Mouse (Mus musculus) liver, embryonic 13.5 days (tissue): ENCODE measurements around the gene Tlr6. TPM values are rescaled to one million over a fixed set of nuclear protein-coding genes. Genes with fewer than 3 reads are reported as not detected.

Source experiments
- ATAC-seq: fragments of 200-750 bp; cut with Nextera tagmentation; 2 replicates; pipeline ENCODE4 v1.8.0; 2017; ENCODE audit warnings: low read depth, mild to moderate bottlenecking, moderate number of reproducible peaks, moderate library complexity
- DNase-seq: peaks from one replicate; pipeline ENCODE4 v3.0.0; 2022
- H3K27ac ChIP-seq: fragments of 300-500 bp; sonication (generic); 2 replicates; pipeline ENCODE4 v1.5.1; 2015; ENCODE audit warnings: moderate library complexity, mild to moderate bottlenecking, inconsistent platforms
- H3K27me3 ChIP-seq: fragments of 300-500 bp; sonication (generic); 2 replicates; pipeline ENCODE4 v1.6.1; 2015; ENCODE audit warnings: mild to moderate bottlenecking, inconsistent platforms
- H3K36me3 ChIP-seq: fragments of 300-500 bp; sonication (generic); 2 replicates; pipeline ENCODE4 v1.6.1; 2015; ENCODE audit warnings: mild to moderate bottlenecking, inconsistent platforms
- H3K4me1 ChIP-seq: fragments of 300-500 bp; sonication (generic); replicated peaks from 2 replicates; pipeline ENCODE4 v1.6.1; 2015; ENCODE audit warnings: inconsistent platforms
- H3K4me2 ChIP-seq: fragments of 300-500 bp; sonication (generic); 2 replicates; pipeline ENCODE4 v1.6.1; 2015; ENCODE audit warnings: inconsistent platforms, mild to moderate bottlenecking, moderate library complexity
- H3K4me3 ChIP-seq: fragments of 300-500 bp; sonication (generic); replicated peaks from 2 replicates; pipeline ENCODE4 v1.5.1; 2015; ENCODE audit warnings: mild to moderate bottlenecking, inconsistent platforms
- H3K9ac ChIP-seq: fragments of 300-500 bp; sonication (generic); 2 replicates; pipeline ENCODE4 v1.6.1; 2015; ENCODE audit warnings: mild to moderate bottlenecking, inconsistent platforms
- H3K9me3 ChIP-seq: fragments of 300-500 bp; sonication (generic); replicated peaks from 2 replicates; pipeline ENCODE4 v1.6.1; 2016; ENCODE audit warnings: inconsistent platforms
- WGBS: fragments of 180-500 bp; shearing (Covaris S2); methylation state at CpG from one replicate; pipeline ENCODE4 v1.1.7; 2015; ENCODE audit not compliant: insufficient replicate concordance; 5-methylcytosine and 5-hydroxymethylcytosine counted together
- polyA plus RNA-seq: library from polyadenylated mRNA; unstranded; fragments of >200 nt; fragmentation: Nextera tagmentation; extraction: Ambion mirVana; gene quantifications from 2 replicates; pipeline ENCODE4 v1.2.1, GENCODE M21; 2015

The Tlr6 gene
- 0.37 and 0.40 TPM in 2 replicates for polyA plus RNA-seq

GRCm38 (mm10) chr5:64959843-64960230 lies at the start of gene Tlr6:
TSS of gene Tlr6 (minus strand) at chr5:64960097.
- Histone ChIP-seq H3K36me3 (no peaks in the 10 kb centered on the region), H3K4me1 (no peaks in the 10 kb centered on the region; the same call in 1 of the 2 replicates), H3K4me3 (no peak within 1 kb of the TSS; the same call in 1 of the 2 replicates), H3K4me2 (no peak within 1 kb of the TSS), H3K27me3 (no peaks in the 10 kb centered on the region), H3K27ac (no peak within 1 kb of the TSS), H3K9me3 (no peaks in the 10 kb centered on the region), H3K9ac (no peak within 1 kb of the TSS)
- no peak for ATAC-seq
- 51% methylated on average over 13 of the region's 13 CpGs for WGBS
- no peak for DNase-seq

DNA sequence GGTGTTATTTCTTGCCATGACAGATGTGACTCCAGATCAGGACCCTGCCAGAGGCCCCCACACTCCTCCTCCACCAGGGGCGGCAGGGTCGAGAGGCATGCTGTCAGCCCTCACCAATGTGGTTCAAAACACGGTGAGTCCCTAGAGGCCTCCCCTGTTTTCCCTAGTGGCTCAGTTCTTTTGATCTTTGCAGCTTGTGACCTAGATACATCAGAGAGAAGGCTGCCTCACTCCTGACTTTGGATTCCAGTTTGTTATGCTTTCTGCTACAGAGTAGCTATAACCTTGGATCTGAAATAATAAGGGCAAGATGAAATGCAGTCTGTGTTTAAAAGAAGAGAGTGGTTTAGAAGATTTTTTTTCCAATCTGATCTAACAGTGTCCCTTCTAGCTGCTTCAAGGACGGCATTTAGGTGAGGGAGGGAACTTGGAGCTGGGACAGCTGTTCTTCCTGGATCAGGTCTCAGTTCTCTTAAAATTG lies 46.2 kb upstream of the Tlr6 start:
- Histone ChIP-seq H3K9me3 (peaks cover 7% of the 10 kb centered on the region; the same call in 1 of the 2 replicates), H3K27me3 (no peaks in the 10 kb centered on the region), H3K36me3 (peaks cover 19% of the 10 kb centered on the region), H3K9ac (no peak overlapping the region), H3K4me3 (no peak overlapping the region), H3K4me1 (no peaks in the 10 kb centered on the region), H3K4me2 (no peak overlapping the region), H3K27ac (no peak overlapping the region)
- WGBS, result 53% methylated on average over 4 of the region's 4 CpGs
- no peak for ATAC-seq
- no peak for DNase-seq

GRCm38 (mm10) chr5:65005251-65005650 lies 45.4 kb upstream of the Tlr6 start:
- DNase-seq, result no peak
- 65% methylated on average over 4 of the region's 4 CpGs for WGBS
- H3K36me3 ChIP-seq, result peaks cover 16% of the 10 kb centered on the region

GRCm38 (mm10) chr5:65003946-65004535 lies 44.1 kb upstream of the Tlr6 start:
- 62% methylated on average over 7 of the region's 7 CpGs for WGBS

More at GRCm38 (mm10) chr5:65005251-65005650, 45.4 kb upstream of the Tlr6 start:
- Histone ChIP-seq H3K27ac (no peak overlapping the region), H3K4me1 (no peaks in the 10 kb centered on the region), H3K4me3 (no peak overlapping the region), H3K4me2 (no peak overlapping the region), H3K9ac (no peak overlapping the region), H3K9me3 (peaks cover 3% of the 10 kb centered on the region; the same call in 1 of the 2 replicates), H3K27me3 (no peaks in the 10 kb centered on the region)
- ATAC-seq, result no peak

DNA sequence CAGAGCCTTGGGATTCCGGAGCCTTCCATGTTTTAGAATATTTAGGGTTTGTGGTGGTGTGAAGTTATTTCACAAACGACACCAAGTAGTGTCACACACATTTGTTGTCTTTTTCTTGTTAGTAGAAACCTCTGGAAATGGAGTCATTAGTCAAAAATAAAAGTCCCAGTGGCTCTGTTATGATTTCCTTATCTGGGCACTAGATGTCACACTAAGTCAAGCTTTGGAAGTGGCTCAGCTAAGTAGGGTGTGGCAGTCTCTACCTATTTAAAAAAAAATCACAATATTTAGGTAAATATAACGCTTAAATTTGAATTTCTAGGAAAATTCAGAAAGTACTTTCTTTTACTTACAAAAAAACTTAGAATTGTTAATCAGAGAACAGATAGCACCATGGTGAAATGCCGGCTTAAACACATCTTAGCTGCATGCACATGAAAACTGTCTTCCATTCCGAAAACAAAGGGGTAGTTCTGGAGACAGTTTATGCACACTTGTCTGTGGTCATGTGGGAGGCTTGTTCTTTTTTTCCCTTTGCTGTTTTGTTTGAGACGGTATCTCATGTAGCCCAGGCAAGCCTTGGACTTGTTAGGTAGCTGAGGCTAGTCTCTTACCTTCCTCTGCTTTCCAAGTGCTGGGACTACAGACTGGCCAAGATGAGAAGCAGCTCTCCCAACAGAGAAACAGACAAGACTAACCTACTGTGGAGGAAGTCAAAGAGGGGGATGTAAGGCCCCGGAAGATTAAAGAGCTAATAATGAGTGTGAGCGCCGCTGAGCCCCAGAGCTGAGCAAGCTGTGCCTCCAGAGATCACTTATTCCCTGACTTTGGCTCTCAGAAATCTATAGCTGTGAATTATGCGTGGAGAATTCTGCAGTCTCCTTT lies 43.3 kb upstream of the Tlr6 start:
- peaks cover 3% of the 10 kb centered on the region; the same call in 1 of the 2 replicates for H3K36me3 ChIP-seq
- H3K4me2 ChIP-seq, result no peak overlapping the region
- no peaks in the 10 kb centered on the region for H3K27me3 ChIP-seq
- no peaks in the 10 kb centered on the region for H3K4me1 ChIP-seq
- 57% methylated on average over 10 of the region's 10 CpGs for WGBS
- no peaks in the 10 kb centered on the region for H3K9me3 ChIP-seq
- ATAC-seq, result no peak
- H3K9ac ChIP-seq, result no peak overlapping the region
- no peak overlapping the region for H3K4me3 ChIP-seq
- no peak for DNase-seq
- no peak overlapping the region for H3K27ac ChIP-seq

More at GRCm38 (mm10) chr5:65003946-65004535, 44.1 kb upstream of the Tlr6 start:
- no peaks in the 10 kb centered on the region for H3K9me3 ChIP-seq
- H3K27ac ChIP-seq, result no peak overlapping the region
- H3K4me1 ChIP-seq, result no peaks in the 10 kb centered on the region
- DNase-seq, result no peak
- no peak overlapping the region for H3K4me3 ChIP-seq
- H3K9ac ChIP-seq, result no peak overlapping the region
- no peak for ATAC-seq
- no peak overlapping the region for H3K4me2 ChIP-seq
- peaks cover 6% of the 10 kb centered on the region; the same call in 1 of the 2 replicates for H3K36me3 ChIP-seq
- no peaks in the 10 kb centered on the region for H3K27me3 ChIP-seq

- Histone ChIP-seq H3K4me3 (no peak overlapping the region), H3K4me1 (no peaks in the 10 kb centered on the region), H3K27ac (no peak overlapping the region), H3K36me3 (peaks cover 8% of the 10 kb centered on the region; the same call in 1 of the 2 replicates), H3K9ac (no peak overlapping the region), H3K9me3 (no peaks in the 10 kb centered on the region), H3K4me2 (no peak overlapping the region), H3K27me3 (no peaks in the 10 kb centered on the region)
- ATAC-seq, result no peak
- DNase-seq, result no peak
- WGBS, result 78% methylated on average over 2 of the region's 2 CpGs
Observed at GRCm38 (mm10) chr5:64995408-64995807, 35.5 kb upstream of the Tlr6 start.

DNA sequence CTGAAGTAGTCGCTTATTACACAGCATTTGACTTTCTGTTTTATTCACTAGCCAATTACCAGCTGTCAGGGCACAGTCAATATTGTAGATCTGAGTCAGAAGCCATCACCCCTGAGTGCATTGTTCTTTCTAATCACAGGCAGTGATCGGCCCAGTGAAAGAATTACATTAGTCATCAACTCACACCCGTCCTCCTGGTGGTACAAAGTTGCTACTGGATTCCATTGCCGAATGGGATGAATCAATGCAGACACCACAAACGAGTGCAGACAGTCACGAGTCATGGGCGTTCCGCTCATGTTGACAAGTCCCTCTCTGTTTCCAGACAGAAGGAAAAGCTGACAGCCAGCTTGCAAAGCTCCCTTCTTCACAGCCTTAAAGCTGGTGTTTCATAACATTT lies 32.6 kb upstream of the Tlr6 start:
- Histone ChIP-seq H3K4me2 (no peak overlapping the region), H3K9me3 (no peaks in the 10 kb centered on the region), H3K4me3 (no peak overlapping the region), H3K36me3 (peaks cover 11% of the 10 kb centered on the region; the same call in 1 of the 2 replicates), H3K27ac (no peak overlapping the region), H3K9ac (no peak overlapping the region), H3K4me1 (no peaks in the 10 kb centered on the region), H3K27me3 (no peaks in the 10 kb centered on the region)
- ATAC-seq, result no peak
- DNase-seq, result no peak
- WGBS, result 60% methylated on average over 8 of the region's 8 CpGs

- 66% methylated on average over 1 of the region's 1 CpGs for WGBS
- no peaks in the 10 kb centered on the region for H3K9me3 ChIP-seq
Observed at GRCm38 (mm10) chr5:64989940-64990339, 30.0 kb upstream of the Tlr6 start.

GRCm38 (mm10) chr5:64985971-64986370 lies 26.1 kb upstream of the Tlr6 start:
- no peak for DNase-seq

More at GRCm38 (mm10) chr5:64989940-64990339, 30.0 kb upstream of the Tlr6 start:
- no peaks in the 10 kb centered on the region for H3K27me3 ChIP-seq
- 0 out of 2 replicates have a peak, but pooled peaks cover 3% of the 10 kb centered on the region for H3K4me1 ChIP-seq
- no peak overlapping the region for H3K9ac ChIP-seq
- DNase-seq (no peak), ATAC-seq (no peak)
- no peak overlapping the region for H3K4me3 ChIP-seq
- no peak overlapping the region for H3K4me2 ChIP-seq
- H3K36me3 ChIP-seq, result peaks cover 11% of the 10 kb centered on the region
- H3K27ac ChIP-seq, result no peak overlapping the region

DNA sequence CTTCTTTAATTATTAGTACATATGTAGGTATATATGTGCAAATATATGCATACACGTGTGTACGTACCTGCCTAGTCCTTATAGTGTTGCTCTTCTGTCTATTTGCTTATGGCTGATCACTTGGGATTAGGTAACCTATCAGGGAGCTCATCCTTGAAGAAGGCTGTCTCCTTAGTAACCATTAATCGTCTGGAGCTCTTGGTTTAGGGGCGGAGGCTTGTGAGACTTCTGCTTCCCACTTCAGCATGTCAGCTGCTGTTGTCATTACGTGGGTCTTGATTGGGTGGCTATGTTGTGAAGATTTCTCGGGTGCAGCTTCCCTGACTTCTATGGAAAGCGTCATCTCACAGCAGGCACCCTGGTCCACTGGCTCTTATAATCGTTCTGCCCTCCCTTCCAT lies 17.2 kb upstream of the Tlr6 start:
- H3K9ac ChIP-seq, result no peak overlapping the region
- no peak overlapping the region for H3K4me3 ChIP-seq
- H3K27me3 ChIP-seq, result no peaks in the 10 kb centered on the region
- no peak overlapping the region for H3K4me2 ChIP-seq
- no peaks in the 10 kb centered on the region for H3K9me3 ChIP-seq
- WGBS, result 62% methylated on average over 8 of the region's 8 CpGs
- ATAC-seq (no peak), DNase-seq (no peak)
- H3K4me1 ChIP-seq, result no peaks in the 10 kb centered on the region
- no peaks in the 10 kb centered on the region for H3K36me3 ChIP-seq
- H3K27ac ChIP-seq, result no peak overlapping the region

More at GRCm38 (mm10) chr5:64985971-64986370, 26.1 kb upstream of the Tlr6 start:
- ATAC-seq, result no peak
- H3K9ac ChIP-seq, result no peak overlapping the region
- H3K4me1 ChIP-seq, result 0 out of 2 replicates have a peak, but pooled peaks cover 3% of the 10 kb centered on the region
- WGBS, result 41% methylated on average over 7 of the region's 7 CpGs
- H3K9me3 ChIP-seq, result no peaks in the 10 kb centered on the region
- no peak overlapping the region for H3K4me2 ChIP-seq
- H3K27me3 ChIP-seq, result no peaks in the 10 kb centered on the region
- H3K27ac ChIP-seq, result no peak overlapping the region
- peaks cover 14% of the 10 kb centered on the region for H3K36me3 ChIP-seq
- H3K4me3 ChIP-seq, result no peak overlapping the region

DNA sequence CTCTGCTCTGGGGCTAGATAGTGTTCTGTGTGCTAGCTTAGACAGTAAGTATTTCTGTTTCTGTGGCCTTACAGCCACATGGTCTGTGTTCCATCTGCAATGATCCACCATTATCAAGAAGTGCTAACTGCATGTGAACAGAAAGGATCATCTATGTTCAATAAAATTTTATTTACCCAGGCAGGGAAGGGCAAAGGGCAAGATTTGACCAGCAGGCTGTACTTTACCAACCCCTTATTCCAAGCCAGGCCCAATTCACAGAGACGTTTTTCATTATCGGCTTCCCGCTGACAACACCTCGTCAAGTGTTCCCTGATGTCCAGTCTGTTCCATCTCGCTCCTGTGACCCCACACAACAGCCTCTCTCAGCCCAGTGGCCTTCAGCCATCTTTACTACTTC lies 15.2 kb upstream of the Tlr6 start:
- Histone ChIP-seq H3K4me2 (no peak overlapping the region), H3K4me3 (no peak overlapping the region), H3K4me1 (peaks cover 2% of the 10 kb centered on the region; the same call in 1 of the 2 replicates), H3K27ac (no peak overlapping the region), H3K9ac (no peak overlapping the region), H3K9me3 (no peaks in the 10 kb centered on the region), H3K27me3 (peaks cover 8% of the 10 kb centered on the region), H3K36me3 (no peaks in the 10 kb centered on the region)
- ATAC-seq (no peak), DNase-seq (no peak)
- 71% methylated on average over 5 of the region's 5 CpGs for WGBS
